Mouse (Mus musculus): ENCODE measurements around the gene Mctp1.
A peak's percentile ranks its signal among the peaks of the same experiment; 100 is the strongest.

Gene Mctp1

DNA sequence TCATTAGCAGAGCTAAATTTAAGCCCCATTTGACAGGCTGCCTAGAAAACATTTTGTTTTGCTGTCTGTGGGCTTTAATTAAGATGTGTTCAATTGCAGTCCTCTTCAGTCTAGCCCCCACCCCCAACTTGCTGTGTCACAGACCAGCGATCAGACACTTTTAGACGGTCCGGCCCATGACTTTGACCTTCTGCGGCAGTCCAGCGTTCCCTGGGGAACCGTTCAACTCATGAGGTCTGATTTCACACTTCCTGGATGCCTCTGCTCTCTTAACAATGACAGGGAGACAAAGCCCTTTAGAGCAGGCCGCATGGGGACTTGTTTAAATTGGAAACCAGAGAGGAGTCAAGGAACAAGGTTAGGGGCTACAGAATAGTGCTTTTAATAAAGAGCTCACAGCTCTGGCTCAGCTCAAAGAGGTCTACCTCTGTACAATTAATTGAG is 426.2 kb downstream of the Mctp1 start:
- no peak for DNase-seq (ENCODE audit: low read depth in 2 of 2, low spot score in 2 of 2)

DNA sequence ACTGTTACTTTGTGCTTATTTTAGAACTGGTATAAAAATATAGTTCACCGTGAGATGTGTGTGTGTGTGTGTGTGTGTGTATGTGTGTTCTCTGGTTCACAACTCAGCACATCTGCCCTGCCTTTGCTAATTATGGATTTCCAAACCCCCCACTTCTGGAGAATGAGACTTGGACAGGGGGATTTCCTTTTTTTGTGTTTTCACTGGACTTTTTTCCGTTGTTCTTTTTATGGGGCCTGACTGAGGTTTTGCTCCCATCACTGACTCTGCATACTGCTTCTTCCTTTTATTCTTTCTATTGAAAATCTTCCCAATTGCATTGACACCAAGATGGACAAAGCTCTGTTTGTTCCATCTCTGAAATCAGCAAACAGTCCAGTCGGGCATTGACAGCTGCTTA is 438.7 kb downstream of the Mctp1 start:
- no peak for DNase-seq (ENCODE audit: low read depth in 2 of 2, low spot score in 2 of 2)

DNA sequence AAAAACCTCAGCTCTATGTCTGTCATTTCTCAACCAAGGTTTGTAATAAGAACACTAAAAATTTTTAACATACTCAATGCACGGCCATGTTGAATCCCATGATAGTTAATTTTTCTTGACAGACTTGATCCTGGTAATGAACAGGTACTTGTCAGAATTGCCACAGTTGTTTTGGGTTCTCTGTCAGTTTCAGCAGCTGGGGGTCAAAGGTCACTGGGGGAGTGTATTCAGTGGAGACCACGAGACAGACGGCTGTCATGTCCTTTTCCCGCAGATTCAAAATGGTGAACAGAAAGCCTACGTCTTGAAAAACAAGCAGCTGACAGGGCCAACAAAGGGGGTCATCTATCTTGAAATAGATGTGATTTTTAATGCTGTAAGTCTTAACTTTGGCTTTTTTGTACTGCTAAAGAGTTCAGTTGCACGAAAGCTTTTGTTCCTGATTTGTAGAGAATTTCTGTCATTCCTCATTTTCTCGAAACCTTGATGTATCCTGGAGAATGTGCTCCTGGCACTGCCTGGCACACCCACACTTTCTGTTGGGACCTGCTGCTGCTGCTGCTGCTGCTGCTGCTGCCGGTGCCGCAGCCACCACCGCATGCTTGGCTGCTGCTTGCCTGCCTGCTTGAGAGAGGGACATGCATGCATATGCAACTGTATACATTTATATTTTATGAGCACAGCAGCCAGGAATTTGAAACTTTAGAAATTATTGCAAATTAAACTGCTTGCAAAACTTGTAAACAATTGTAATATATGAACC is 440.8 kb downstream of the Mctp1 start:
- no peak for DNase-seq (ENCODE audit: low read depth in 2 of 2, low spot score in 2 of 2)

DNA sequence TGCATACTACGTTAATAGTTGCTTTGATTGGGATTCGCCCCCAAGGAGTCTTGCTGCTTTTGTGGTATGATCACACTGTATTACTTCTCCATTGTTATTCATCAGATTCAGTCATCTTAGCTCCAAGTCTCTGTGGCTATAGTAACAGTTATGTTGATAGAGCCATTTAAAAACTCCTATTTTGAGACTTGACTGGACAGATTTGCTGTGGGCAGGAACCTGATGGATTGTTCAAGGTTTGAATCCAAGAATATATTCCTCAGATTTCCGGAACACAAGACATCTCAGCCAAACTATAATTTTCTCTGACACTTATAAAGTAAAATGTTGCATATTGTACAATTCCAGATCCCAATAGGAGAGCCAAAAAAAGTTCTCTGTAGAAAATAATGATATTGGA is 443.4 kb downstream of the Mctp1 start:
- DNase-seq (ENCODE audit: low read depth in 2 of 2, low spot score in 2 of 2), result no peak

DNA sequence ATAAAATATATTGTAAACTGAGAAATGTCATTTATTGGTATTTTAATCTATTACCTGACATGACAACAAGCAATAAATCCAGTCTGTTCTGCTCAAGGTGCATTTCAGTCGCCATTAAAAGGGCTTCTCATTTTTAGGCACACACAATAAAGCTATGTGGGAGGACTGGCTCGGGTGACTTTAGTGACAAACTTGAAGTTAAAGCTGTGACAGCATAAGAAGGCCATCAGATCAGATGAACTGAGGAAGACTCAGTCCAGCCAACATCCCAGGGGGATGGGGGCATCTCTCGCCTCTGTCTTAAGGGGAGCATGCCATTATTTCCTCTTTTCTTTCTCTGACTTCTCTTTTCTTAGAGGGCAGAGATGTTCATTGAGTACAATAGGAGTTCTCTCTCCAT is 453.7 kb downstream of the Mctp1 start:
- DNase-seq (ENCODE audit: low read depth in 2 of 2, low spot score in 2 of 2), result no peak

DNA sequence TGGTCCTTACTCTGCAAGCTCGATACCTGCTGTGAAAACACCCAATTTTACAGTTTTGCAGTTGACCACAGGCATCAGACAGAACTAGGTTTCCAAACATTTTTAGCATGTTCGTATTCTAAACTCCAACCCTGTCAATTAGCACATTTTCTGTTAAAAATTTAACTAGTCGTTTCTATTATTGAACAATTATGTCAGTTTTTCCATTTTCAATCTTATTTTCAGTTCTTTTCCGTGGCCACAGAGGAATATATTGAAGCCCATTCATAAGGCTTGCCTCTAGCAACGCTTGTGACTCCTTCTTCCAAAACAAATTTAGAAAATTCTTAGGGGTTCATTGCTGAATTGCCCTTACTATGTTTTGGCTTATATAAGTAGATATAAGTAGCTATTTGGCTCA is 456.4 kb downstream of the Mctp1 start:
- DNase-seq (ENCODE audit: low read depth in 2 of 2, low spot score in 2 of 2), result no peak

DNA sequence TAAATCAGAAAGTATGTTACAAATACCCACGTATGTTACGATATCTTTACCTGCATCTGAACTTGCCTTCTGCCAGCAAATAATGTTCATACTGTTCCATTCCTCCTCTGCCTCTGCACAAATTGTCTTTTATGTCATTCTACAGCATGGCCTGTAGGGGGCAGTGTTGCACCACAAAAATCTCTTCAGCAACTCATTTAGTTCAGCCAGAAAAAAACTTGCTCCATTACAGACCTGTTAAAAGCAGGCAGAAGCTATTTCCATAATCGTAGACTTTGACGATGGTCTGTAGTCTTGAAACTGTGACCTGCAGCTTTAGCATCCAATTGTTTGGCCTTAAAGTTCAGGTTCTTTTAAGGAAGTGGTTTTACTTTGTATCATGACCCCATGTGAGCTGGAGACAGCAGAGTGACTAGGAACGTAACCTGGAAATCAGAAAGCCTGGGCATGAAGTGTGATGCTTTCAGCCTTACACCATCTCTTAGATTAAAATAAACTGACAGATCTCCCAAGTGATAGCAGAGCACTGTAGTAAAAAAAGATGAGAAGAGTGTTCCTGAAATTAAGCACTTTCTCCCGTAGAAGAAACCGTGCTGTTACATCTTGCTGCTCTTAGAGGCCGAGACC is 460.4 kb downstream of the Mctp1 start:
- peak in 1 of 2 experiments; percentile 3 for DNase-seq (ENCODE audit: low read depth in 2 of 2, low spot score in 2 of 2)

DNA sequence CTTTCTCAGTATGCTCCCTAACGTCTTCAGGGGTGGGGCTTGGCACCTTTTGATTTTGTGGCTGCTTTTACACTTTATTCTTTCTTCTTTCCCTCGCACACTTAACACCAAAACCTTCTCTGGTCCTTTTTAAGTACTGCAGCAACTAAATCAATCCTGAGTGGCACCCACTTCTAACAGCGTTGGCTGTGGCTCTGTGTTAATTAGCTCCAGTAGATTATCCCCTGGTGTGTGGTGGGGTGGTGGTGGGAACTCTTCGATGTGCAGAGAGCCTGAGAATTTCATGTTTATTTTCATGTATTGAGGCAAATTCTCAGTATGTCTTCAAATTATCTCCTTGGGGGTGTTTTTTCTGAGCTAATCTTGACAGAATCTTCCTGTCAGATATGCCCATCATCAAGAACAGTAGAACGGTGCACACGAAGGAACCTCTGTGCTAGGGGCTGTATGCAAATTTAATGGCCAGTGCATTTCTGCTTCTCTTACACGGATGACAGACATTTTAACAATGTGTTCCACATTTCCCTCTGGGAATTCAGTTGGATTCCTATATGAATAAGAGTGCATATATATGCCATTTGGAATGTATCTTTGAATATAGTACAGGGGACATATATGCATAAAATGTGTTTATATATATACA is 466.2 kb downstream of the Mctp1 start:
- DNase-seq (ENCODE audit: low read depth in 2 of 2, low spot score in 2 of 2), result no peak

DNA sequence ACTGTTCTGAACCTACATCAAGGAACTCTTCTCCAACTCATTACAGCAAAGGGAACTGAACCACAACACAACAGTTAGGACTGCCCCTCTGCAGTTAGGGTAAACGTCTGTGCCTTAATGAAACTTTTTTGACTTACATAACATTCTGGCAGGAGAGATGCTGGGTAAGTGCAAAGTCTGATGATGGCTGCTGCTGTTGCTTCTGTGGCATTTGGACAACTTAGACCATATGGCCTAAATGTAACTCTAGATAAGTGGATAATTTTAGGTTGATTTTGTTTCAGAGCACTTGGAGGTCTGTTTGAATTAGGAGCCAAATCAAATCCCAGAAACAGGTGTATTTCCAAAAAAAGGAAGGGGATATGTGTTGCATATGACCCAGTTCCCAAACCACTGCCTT is 470.0 kb downstream of the Mctp1 start:
- no peak for DNase-seq (ENCODE audit: low read depth in 2 of 2, low spot score in 2 of 2)

DNA sequence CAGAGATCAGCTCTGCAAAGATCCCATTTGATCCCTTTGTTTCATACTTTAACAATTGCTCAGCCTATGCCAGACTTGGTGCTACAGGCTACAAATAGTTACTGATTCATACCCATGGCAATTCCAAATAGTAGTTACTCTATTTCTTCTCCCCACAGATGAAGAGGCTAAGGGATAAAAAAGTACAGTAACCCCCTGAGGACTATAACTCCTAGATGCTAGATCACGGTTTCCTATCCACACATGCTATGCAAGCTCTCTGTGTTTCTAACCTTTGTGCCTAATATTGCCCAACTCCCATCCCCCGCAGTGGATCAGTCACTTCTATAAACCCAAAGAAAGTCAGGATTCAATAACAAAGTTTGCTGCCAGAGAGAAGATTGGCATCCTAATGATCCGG is 470.7 kb downstream of the Mctp1 start:
- DNase-seq (ENCODE audit: low read depth in 2 of 2, low spot score in 2 of 2), result no peak

DNA sequence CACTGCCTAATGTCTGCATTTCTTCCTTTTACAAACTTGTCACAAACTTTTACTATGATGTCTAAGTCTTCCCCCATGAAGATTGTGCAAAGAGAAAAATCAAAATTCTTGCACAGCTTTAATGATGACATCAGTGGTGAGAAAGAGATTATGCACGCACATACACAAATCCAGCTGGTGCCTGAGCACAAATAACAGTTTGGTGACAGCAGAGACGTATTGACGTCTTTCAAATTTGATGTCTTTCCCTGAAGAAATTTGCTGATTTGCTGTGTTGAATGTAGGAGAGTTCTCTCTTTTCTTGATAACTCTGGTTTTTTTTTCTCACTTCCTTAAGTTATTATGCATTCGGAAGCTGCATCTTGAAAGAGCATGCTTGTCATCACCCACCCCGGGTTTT is 472.7 kb downstream of the Mctp1 start:
- DNase-seq (ENCODE audit: low read depth in 2 of 2, low spot score in 2 of 2), result no peak

DNA sequence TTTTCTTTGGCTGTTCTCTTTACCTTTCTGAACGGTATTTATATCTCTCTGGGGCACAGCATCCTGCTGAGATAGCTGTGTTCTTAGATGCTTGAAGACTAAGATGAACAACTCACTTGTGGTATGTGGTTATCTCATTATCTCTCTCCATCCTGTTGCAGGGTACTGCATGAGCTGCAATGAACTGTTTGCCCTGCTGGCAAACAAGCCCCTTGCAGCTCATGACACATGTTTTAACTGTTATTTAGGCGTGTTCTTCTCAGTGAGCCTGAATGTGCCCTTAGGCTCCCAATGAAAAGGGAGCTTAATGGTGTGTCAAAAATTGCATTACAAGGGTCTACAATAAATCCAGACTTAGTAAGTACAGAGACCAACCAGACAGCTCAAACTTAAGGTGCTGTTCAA is 473.7 kb downstream of the Mctp1 start:
- DNase-seq (ENCODE audit: low read depth in 2 of 2, low spot score in 2 of 2), result no peak

DNA sequence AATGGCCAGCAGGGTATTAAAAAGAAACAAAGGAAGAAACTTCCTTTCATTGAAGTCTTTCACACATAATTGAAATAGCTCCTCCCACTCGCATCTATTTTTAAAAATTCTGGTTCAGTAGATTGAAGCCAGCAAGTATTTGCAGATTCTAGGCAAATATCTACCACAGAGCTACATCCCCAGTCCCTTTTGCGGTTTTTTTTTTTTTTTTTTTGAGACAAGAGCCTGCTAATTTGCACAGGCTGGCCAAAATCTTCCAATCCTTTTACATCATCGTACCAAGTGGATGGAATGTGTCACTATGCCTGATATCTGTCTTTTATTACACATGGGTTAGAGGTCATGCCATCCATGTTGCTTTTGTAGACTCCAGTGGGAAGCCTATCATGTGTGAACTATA is 486.0 kb downstream of the Mctp1 start:
- no peak for DNase-seq (ENCODE audit: low read depth in 2 of 2, low spot score in 2 of 2)

DNA sequence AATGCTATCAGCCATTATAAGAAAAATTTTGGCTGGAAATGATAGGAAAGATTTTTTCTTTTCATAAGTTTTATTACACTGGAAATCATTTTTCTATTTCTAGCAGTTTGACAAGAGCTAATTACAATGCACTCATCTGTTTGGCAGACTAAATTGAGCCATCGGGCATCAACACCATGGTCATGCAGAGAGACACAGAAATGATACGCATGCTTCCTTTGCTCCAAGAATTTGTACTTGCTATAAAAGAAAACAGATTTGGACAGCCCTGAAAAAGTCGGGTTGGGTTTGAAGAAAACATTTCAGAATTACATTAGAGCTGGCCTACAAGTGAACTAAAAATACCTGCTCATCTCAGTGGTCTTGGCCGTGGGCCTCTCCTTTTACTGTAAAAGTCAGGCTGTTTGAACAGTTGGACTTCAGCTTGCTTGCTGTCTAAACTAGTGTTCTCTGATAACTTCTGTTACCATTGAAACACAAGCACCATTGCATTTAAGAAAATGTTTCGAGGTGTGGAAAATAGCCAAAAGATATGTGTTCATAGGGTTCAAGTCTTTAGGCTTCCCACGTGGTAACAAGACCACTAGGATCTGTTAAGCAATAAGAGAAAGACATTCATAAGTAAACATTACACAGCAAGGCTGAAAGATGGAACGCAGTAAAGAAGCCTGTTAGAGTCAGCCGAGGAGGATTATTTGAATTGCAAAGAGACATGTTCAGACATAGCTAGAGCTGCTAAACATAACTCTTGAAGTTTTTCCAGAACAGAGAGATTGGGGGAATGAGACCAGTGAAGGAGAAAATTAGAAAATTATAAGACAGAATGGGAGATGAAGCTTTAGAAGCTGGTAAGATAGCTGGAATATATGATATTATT is 493.8 kb downstream of the Mctp1 start:
- no peak for DNase-seq (ENCODE audit: low read depth in 2 of 2, low spot score in 2 of 2)

DNA sequence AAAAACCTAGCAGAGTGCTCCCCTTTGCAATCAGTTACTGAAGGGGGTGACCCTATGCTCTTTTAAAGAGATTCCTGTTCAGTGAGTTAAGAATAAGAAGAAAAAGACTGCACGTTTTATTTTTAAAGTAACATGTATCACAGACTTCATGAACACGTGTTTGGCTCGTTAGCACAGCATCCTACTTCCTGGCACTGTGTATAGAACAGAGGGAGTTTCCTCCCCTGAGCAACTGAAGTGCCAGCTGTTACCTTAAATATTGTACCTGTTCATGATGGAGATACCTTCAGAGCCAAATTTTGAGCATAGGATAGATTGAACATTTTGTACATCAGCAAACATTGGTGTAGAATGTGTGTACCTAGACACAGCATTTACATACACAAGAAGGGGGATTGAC is 494.7 kb downstream of the Mctp1 start:
- no peak for DNase-seq (ENCODE audit: low read depth in 2 of 2, low spot score in 2 of 2)

DNA sequence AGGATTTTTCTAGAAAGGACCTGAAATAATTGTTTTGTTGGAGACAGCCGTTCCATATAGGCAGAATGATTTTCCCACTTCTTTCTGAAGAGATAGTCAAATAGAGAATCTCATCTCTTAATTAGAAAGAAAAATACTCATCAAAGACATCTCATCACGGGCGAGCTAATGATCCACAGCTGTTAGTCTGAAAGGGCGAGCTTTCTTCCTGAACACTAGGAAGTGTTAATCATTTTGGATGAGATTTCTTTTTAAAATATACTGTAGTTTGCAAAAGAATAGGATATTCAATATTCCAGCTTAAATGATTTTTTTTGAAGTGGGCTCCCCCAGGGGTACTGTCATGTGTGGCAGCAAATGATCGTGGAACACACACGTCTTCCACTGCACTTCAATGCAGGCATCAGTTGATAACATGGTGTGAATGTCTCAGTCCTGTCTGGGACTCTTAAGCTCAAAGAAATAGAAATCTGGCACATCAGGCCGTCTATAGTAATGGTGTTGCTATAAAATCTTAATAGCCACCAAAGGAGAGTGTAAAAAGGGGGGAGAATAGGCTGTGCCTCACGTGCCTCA is 500.3 kb downstream of the Mctp1 start:
- DNase-seq (ENCODE audit: low read depth in 2 of 2, low spot score in 2 of 2), result no peak

DNA sequence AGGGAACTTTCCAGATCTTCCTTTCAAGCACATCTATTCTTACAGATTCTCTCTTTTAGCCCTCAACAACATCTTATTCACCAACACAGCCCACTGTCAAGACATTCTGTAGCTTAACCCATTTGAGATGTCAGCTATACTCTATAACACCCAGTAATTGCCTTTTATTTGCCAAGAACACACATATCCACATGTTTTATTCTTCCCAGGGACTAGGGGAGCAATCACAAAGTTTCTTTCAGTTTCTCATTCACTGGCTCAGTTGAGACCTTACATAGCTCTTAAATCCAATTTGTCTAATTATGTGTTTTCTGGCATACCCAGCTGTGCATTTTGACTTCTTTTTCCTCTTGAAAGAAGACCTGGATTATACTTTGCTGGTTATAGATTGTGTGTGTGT is 508.7 kb downstream of the Mctp1 start:
- no peak for DNase-seq (ENCODE audit: low read depth in 2 of 2, low spot score in 2 of 2)

DNA sequence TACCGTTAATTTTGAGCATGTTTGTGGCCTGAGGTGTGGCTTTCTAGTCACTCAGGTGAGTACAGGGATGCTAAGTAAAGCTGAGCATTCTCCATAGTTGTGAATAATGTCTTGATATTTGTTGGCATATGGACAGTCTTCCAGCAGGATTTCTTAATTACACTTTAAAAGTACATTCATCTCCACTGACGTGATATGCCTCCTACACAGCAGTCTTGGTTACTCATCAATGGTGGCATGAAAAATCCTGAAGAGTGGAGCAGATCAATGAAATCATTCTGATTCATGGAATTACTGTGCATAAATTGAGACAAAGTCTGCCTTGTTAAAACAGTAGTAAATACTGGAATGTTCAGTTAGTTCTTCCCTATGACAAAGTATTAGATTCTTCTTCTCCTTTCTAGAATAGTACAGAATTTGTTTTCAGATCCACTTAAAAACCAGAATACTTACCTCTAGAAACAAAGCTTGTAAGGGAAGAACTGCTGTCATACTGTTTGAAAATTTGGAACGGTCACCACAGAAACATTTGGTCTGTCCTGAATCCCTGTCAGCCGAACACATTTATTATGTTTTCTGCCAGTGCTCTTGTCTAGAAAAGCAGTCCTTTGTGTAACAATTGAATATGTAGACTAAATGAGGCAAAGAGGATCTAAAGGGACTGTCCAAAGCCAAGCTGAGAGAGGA is 511.6 kb downstream of the Mctp1 start:
- DNase-seq (ENCODE audit: low read depth in 2 of 2, low spot score in 2 of 2), result no peak

DNA sequence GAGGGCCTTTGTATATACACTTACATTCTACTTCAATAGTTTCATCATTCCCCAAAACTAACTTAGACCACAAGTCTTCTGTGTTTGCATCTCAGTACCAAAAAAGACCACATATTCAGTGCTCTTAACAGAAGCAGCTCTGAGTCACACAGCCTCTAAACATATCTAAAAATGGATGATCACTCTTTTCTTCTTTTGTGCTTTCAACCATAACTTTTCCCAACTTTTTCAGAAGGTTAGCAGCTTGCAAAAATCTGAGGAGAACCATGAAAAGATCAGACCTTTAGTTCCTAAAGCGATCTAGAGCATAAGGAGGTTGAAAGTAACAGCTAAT is 512.1 kb downstream of the Mctp1 start:
- no peak for DNase-seq (ENCODE audit: low read depth in 2 of 2, low spot score in 2 of 2)

DNA sequence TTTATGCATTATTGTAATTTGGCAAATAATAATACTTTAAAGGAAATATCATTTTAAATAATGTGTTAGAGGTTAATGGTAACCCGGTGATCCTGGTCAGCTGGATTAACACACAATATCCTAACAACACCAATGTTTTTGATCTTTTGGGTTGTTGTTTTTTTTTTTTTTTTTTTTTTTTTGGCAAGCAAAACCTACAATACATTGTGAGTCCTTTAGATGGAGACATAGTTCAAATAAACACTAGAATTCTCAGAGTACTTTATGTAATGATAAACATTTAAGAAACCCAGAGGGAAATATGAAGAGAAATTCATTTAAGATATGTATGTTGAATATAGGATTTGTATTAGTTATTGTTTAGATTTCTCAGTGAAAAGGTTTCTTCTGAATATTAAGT is 534.0 kb downstream of the Mctp1 start:
- no peak for DNase-seq (ENCODE audit: low read depth in 2 of 2, low spot score in 2 of 2)

DNA sequence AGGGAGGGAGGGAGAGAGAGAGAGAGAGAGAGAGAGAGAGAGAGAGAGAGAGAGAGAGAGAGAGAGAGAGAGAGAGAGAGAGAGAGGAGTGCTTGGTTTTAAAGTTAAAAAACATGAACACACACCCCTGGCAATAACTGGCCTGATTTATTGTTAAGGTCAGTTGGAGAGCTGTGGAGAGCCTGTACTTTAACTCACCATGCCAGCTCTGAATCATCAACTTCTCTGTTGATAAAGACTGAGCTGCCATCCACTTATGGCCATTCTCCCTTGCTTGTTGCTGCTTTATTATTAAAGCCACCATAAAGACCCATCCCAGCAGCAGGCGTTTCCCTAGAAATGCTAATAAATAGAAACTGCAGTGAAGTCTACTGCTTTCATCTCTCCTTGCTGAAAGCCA is 542.5 kb downstream of the Mctp1 start:
- DNase-seq (ENCODE audit: low read depth in 2 of 2, low spot score in 2 of 2), result no peak
